Mouse (Mus musculus): ENCODE data around the gene Pik3cd. TPM values are rescaled to one million over a fixed set of nuclear protein-coding genes. Genes with fewer than 3 reads are reported as not detected.

Pik3cd gene
- polyA plus RNA-seq, 1 experiment from 2014 or later: 14.2 TPM

DNA sequence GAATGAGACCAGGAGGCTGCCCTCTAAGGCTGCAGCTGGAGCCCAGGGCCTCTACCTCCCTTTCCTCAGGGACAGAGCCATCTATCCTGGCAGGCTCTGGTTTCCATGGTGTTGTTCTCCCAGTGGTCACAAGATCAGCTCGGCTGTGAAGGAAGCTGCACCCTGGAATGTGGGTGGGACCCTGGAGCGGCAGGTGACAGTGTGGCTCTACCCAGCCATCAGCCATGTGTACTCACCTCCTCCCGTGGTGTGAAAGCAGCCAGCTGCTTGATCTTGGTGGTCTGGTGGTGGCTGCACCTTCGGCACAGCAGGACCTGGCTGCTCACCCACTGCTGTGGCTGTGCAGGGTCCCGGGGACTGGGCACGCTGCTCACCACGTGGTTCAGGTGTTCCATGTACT, 28.5 kb upstream of the Pik3cd start:
- ATAC-seq (ENCODE audit: low FRiP score, low TSS enrichment) (no peak), DNase-seq (no peak)
- Histone ChIP-seq H3K9ac (replicated peaks; ENCODE audit: low read length) (no peak overlapping the region), H3K4me2 (ENCODE audit: low read length) (no peak overlapping the region), H3K4me1 (ENCODE audit: control insufficient read depth, insufficient read depth, low read length) (peaks cover 29% of the 10 kb centered on the region), H3K27me3 (ENCODE audit: control insufficient read depth, insufficient read depth, low read length) (no peaks in the 10 kb centered on the region), H3K36me3 (ENCODE audit: control insufficient read depth, insufficient read depth, low read length) (peaks cover 51% of the 10 kb centered on the region), H3K9me3 (ENCODE audit: control insufficient read depth, low read length) (no peaks in the 10 kb centered on the region), H3K4me3 (replicated peaks; ENCODE audit: low read depth, low read length) (no peak overlapping the region), H3K27ac (replicated peaks; ENCODE audit: low read depth, low read length) (no peak overlapping the region)
- WGBS: 91% methylated on average over 7 of the region's 7 CpGs

DNA sequence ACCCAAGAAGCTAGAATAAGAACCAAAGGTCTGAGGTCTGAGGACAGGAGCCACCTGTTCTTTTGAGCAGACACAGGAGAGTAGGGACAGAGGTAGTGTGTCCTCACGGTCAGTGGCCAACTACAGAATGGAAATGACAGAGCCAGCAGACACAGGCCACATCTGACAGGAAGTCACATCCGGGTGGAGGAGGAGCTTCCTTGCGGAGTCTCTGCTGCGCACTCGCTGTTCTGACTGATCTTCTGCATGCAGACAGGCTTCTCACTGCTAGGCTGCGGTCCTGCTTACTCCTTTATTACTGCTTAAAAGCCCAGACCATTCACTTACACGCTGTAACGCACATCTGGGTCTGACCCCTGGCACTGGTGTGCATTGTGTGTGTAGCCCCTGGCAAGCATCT, 26.4 kb upstream of the Pik3cd start:
- H3K9me3 ChIP-seq (ENCODE audit: control insufficient read depth, low read length): no peaks in the 10 kb centered on the region
- 83% methylated on average over 8 of the region's 8 CpGs for WGBS
- no peak overlapping the region for H3K9ac ChIP-seq (replicated peaks; ENCODE audit: low read length)
- H3K27ac ChIP-seq (replicated peaks; ENCODE audit: low read depth, low read length): no peak overlapping the region
- no peaks in the 10 kb centered on the region for H3K27me3 ChIP-seq (ENCODE audit: control insufficient read depth, insufficient read depth, low read length)
- ATAC-seq (ENCODE audit: low FRiP score, low TSS enrichment): no peak
- no peak overlapping the region for H3K4me2 ChIP-seq (ENCODE audit: low read length)
- DNase-seq: no peak
- peaks cover 70% of the 10 kb centered on the region for H3K36me3 ChIP-seq (ENCODE audit: control insufficient read depth, insufficient read depth, low read length)
- H3K4me3 ChIP-seq (replicated peaks; ENCODE audit: low read depth, low read length): no peak overlapping the region
- H3K4me1 ChIP-seq (ENCODE audit: control insufficient read depth, insufficient read depth, low read length): peaks cover 17% of the 10 kb centered on the region

DNA sequence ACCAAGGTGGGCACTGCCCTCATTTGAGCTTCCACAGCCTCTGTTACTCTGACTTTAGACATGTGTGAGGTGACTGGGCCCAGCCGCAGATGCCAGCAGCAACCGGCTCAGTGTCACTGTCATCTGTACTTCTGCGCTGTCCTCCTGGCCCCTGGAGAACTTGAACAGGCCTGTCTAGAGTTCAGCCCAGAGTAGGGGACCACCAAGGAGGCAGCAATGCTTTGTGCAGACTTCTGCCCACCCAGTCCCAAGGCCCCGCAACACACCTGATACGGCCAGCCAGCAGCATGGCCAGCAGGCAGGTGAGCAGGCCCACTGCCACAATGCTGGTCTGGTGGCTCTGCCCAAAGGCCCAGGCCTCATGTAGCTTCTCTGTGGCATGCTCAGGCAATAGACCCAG, 25.3 kb upstream of the Pik3cd start:
- WGBS: 98% methylated on average over 5 of the region's 5 CpGs

DNA sequence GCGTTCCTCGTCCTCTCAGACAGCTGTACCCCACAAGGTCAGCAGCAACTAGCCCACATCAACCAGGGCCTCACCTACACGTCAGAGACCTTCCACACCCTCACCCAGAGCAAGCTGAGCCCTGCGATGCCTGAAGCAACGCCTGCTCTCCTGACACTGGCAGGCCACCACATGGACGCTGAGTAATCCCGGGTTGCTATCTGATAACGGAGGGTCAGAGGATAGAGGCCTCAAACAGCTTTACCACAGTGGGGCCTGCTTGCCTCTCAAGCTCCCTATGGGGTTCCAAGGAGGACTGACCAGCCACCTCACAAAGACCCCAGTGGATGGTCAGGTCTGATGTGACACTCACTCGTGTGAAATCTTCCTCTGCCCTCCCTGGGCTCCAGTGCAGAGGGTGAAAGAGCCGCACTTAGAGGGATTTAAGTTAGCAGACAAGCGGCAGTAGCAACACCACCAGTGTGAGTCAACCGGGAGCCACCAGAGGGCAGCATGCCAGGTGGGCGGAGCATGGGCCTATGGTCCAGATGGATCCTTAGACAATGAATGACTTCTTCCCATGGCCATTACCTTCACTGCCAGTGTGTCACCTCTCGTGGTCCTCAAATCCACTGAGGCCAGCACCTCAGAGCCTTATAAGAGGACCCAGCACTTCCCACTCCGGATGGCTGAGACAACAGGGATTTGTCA, 23.4 kb upstream of the Pik3cd start:
- peak; percentile 74 for DNase-seq
- Histone ChIP-seq H3K9me3 (ENCODE audit: control insufficient read depth, low read length) (no peaks in the 10 kb centered on the region), H3K4me1 (ENCODE audit: control insufficient read depth, insufficient read depth, low read length) (peaks cover 10% of the 10 kb centered on the region; the same call in 1 of the 2 replicates), H3K9ac (replicated peaks; ENCODE audit: low read length) (0 out of 2 replicates have a peak overlapping the region, but pooled peaks have one; percentile 6), H3K4me2 (ENCODE audit: low read length) (no peak overlapping the region), H3K4me3 (replicated peaks; ENCODE audit: low read depth, low read length) (no peak overlapping the region), H3K27me3 (ENCODE audit: control insufficient read depth, insufficient read depth, low read length) (no peaks in the 10 kb centered on the region), H3K27ac (replicated peaks; ENCODE audit: low read depth, low read length) (peak overlapping the region; percentile 37; the same call in 1 of the 2 replicates), H3K36me3 (ENCODE audit: control insufficient read depth, insufficient read depth, low read length) (peaks cover 81% of the 10 kb centered on the region)
- WGBS: 67% methylated on average over 15 of the region's 15 CpGs
- ATAC-seq (ENCODE audit: low FRiP score, low TSS enrichment): no peak

More for the DNA sequence above, 25.3 kb upstream of the Pik3cd start:
- Histone ChIP-seq H3K4me3 (replicated peaks; ENCODE audit: low read depth, low read length) (no peak overlapping the region), H3K9ac (replicated peaks; ENCODE audit: low read length) (no peak overlapping the region), H3K27ac (replicated peaks; ENCODE audit: low read depth, low read length) (no peak overlapping the region), H3K9me3 (ENCODE audit: control insufficient read depth, low read length) (no peaks in the 10 kb centered on the region), H3K4me1 (ENCODE audit: control insufficient read depth, insufficient read depth, low read length) (peaks cover 10% of the 10 kb centered on the region; the same call in 1 of the 2 replicates), H3K27me3 (ENCODE audit: control insufficient read depth, insufficient read depth, low read length) (no peaks in the 10 kb centered on the region), H3K36me3 (ENCODE audit: control insufficient read depth, insufficient read depth, low read length) (peaks cover 73% of the 10 kb centered on the region), H3K4me2 (ENCODE audit: low read length) (no peak overlapping the region)
- ATAC-seq (ENCODE audit: low FRiP score, low TSS enrichment): no peak
- no peak for DNase-seq

DNA sequence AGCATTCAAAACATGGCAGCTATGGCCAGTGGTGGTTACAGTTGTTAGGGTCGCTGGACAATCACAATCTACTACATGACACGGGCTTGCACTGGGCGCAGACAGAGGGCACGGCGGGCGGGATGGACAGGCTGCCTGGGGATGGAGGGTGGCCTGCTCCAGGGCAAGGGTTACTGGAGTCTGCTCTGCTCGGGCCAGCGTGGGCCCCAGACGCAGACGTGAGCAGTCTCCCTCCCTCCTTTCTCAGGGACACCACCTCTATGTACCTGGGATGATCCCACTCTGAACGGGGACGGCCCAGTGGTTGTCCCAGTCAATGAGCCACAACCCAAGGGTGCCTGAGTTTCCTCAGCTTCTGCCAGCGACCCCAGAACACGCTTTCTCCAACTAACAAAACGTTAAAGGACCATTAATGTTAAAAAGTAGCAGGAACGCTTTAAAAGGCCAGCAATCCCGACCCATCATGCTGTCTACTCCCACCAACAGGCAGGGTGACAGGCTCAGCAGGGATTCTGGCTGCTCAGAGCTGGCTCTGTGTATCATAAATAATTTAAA, 22.6 kb upstream of the Pik3cd start:
- DNase-seq (no peak), ATAC-seq (ENCODE audit: low FRiP score, low TSS enrichment) (no peak)
- 87% methylated on average over 17 of the region's 17 CpGs for WGBS
- Histone ChIP-seq H3K4me3 (replicated peaks; ENCODE audit: low read depth, low read length) (no peak overlapping the region), H3K27ac (replicated peaks; ENCODE audit: low read depth, low read length) (peak overlapping the region; percentile 55), H3K9me3 (ENCODE audit: control insufficient read depth, low read length) (no peaks in the 10 kb centered on the region), H3K36me3 (ENCODE audit: control insufficient read depth, insufficient read depth, low read length) (peaks cover 83% of the 10 kb centered on the region), H3K4me2 (ENCODE audit: low read length) (no peak overlapping the region), H3K4me1 (ENCODE audit: control insufficient read depth, insufficient read depth, low read length) (peaks cover 10% of the 10 kb centered on the region; the same call in 1 of the 2 replicates), H3K27me3 (ENCODE audit: control insufficient read depth, insufficient read depth, low read length) (no peaks in the 10 kb centered on the region), H3K9ac (replicated peaks; ENCODE audit: low read length) (peak overlapping the region; percentile 16; the same call in 1 of the 2 replicates)

DNA sequence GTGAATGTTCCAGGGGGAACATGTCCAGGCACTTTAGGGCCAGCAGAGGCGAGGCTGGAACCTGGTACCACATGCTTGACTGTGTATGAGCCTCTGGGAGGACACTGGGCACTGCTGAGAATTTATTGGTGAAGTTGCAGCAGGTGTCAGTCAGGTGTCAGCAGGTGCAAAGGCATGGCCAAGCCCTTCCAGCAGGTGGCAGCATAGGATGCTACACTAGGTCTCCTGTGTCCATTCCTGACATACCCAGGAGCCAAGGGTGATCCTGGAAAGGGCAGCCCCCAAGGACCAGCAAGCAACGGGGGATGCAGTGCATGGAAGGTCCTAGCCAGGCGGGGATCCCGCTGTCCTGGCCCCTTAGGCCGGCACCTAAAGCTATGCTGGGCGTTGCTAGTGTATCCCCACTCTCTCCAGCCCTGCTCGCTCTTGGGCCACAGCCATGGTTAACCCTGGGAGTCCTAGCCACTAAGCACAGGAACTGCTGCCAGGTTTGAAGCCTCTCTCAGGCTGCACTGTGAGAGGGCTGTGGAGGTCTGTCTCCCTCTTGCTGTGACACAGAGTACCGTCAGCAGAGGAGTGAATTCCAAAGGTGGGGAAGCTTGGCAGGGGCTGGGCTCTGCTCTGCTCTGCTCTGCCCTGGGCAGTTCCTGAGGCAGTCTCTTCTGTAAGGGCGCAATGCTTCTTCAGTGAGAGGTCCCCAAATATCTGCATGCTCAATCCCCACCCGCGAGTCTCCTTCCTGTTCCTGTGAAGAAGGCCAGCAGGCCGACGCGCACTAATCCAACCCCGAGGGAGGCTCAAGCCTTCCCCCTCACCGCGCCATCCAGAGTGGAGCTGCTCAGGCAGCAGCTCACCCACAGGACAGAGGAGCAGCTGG, 21.7 kb upstream of the Pik3cd start:
- ATAC-seq (ENCODE audit: low FRiP score, low TSS enrichment) (peak; percentile 21; the same call in 1 of the 2 replicates), DNase-seq (peak; percentile 60)
- no peaks in the 10 kb centered on the region for H3K9me3 ChIP-seq (ENCODE audit: control insufficient read depth, low read length)
- peaks cover 10% of the 10 kb centered on the region; the same call in 1 of the 2 replicates for H3K4me1 ChIP-seq (ENCODE audit: control insufficient read depth, insufficient read depth, low read length)
- H3K4me2 ChIP-seq (ENCODE audit: low read length): no peak overlapping the region
- 62% methylated on average over 17 of the region's 17 CpGs for WGBS
- H3K27me3 ChIP-seq (ENCODE audit: control insufficient read depth, insufficient read depth, low read length): no peaks in the 10 kb centered on the region
- peak overlapping the region; percentile 16; the same call in 1 of the 2 replicates for H3K9ac ChIP-seq (replicated peaks; ENCODE audit: low read length)
- peaks cover 80% of the 10 kb centered on the region for H3K36me3 ChIP-seq (ENCODE audit: control insufficient read depth, insufficient read depth, low read length)
- H3K27ac ChIP-seq (replicated peaks; ENCODE audit: low read depth, low read length): peak overlapping the region; percentile 55
- no peak overlapping the region for H3K4me3 ChIP-seq (replicated peaks; ENCODE audit: low read depth, low read length)

DNA sequence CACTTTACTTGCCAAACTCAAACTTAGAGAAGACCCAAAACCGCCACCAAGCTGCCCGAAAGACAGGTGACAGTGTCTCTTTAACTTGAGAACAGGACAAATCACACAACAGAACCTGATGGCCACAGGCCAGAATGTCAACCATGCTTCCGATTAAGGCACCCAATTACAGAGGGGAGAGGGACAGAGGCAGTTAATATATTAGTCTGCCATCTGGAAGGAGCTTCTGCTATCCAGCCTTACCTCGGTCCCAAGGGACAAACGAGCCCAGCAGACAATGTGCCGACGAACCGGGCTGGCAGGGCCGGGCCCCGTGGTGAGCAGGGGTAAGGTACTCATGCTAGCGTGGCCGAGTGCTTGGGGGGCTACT, 20.6 kb upstream of the Pik3cd start:
- Histone ChIP-seq H3K4me1 (ENCODE audit: control insufficient read depth, insufficient read depth, low read length) (peaks cover 10% of the 10 kb centered on the region; the same call in 1 of the 2 replicates), H3K27me3 (ENCODE audit: control insufficient read depth, insufficient read depth, low read length) (no peaks in the 10 kb centered on the region), H3K9ac (replicated peaks; ENCODE audit: low read length) (no peak overlapping the region), H3K27ac (replicated peaks; ENCODE audit: low read depth, low read length) (no peak overlapping the region), H3K36me3 (ENCODE audit: control insufficient read depth, insufficient read depth, low read length) (peaks cover 83% of the 10 kb centered on the region), H3K4me2 (ENCODE audit: low read length) (no peak overlapping the region), H3K9me3 (ENCODE audit: control insufficient read depth, low read length) (no peaks in the 10 kb centered on the region), H3K4me3 (replicated peaks; ENCODE audit: low read depth, low read length) (no peak overlapping the region)
- DNase-seq (peak; percentile 40), ATAC-seq (ENCODE audit: low FRiP score, low TSS enrichment) (no peak)
- 69% methylated on average over 12 of the region's 12 CpGs for WGBS

DNA sequence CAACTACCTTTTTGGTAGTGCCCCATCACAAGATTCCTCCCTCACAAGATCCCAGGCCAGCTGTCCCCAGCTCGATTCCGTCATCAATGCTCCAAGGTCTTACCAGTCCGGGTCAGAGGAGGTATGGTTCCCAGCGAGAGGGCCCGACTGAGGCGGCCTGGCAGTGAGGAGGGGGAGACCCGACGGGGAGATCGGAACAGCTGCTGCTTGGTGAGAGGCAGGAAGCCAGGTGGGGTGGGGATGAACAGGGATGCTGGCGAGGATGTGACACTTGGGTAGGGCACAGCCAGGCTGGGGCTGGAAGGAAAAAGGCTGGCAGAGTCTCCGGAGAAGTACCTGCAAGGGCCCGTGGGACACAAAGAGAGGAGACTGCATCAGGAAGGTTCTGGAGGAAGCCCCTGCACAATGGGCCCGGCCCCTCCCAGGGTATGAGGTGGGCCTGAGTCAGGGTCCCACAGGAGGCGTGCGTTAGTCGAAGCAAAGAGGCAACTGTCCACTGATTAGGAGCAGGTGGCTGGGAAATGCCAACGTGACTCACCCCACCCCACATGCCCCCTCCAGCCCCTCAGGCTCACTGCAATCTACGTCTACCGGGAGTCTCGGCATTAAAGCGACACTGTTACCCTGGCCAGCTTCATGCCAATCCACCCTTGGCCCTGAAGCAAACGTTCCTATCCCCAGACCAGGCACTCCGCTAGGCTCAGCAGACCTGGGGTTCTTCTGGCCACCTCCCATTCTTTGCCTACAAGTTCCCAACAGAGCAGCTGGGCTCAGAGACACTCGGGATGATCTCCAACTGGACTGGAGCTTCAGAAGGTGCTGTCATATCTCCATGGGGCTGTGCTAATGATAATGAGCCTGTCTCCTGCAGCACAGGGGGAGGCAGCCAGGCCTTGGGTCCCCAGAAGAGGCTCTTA, 20.0 kb upstream of the Pik3cd start:
- ATAC-seq (ENCODE audit: low FRiP score, low TSS enrichment) (no peak), DNase-seq (no peak)
- Histone ChIP-seq H3K4me1 (ENCODE audit: control insufficient read depth, insufficient read depth, low read length) (peaks cover 10% of the 10 kb centered on the region; the same call in 1 of the 2 replicates), H3K4me3 (replicated peaks; ENCODE audit: low read depth, low read length) (no peak overlapping the region), H3K4me2 (ENCODE audit: low read length) (no peak overlapping the region), H3K36me3 (ENCODE audit: control insufficient read depth, insufficient read depth, low read length) (peaks cover 83% of the 10 kb centered on the region), H3K9me3 (ENCODE audit: control insufficient read depth, low read length) (no peaks in the 10 kb centered on the region), H3K27me3 (ENCODE audit: control insufficient read depth, insufficient read depth, low read length) (no peaks in the 10 kb centered on the region), H3K27ac (replicated peaks; ENCODE audit: low read depth, low read length) (no peak overlapping the region), H3K9ac (replicated peaks; ENCODE audit: low read length) (no peak overlapping the region)
- 76% methylated on average over 24 of the region's 24 CpGs for WGBS
